Mouse (Mus musculus): ENCODE measurements at regions not wholly inside any gene's neighbourhood (a gene's known extent, or its start where the extent isn't known, plus 50 kb on each side); places are given as distances from the start of the nearest gene placed in this dataset.

- Histone ChIP-seq H3K36me3 (no peaks in the 10 kb centered on the region), H3K27ac (no peak overlapping the region), H3K9me3 (0 out of 2 replicates have a peak, but pooled peaks cover 4% of the 10 kb centered on the region), H3K4me1 (replicated peaks) (no peaks in the 10 kb centered on the region), H3K4me3 (replicated peaks) (no peak overlapping the region), H3K9ac (replicated peaks) (no peak overlapping the region), H3K4me2 (no peak overlapping the region), H3K27me3 (no peaks in the 10 kb centered on the region)
- no peak for ATAC-seq (ENCODE audit: insufficient number of reproducible peaks, insufficient read depth, low FRiP score, low TSS enrichment, low read depth)
- 40% methylated on average over 2 of the region's 2 CpGs for WGBS
Observed at GRCm38 (mm10) chr17:7597481-7597880, 212.2 kb upstream of the Unc93a2 start.

GRCm38 (mm10) chr17:7594801-7595200 lies 209.5 kb upstream of the Unc93a2 start:
- Histone ChIP-seq H3K4me1 (replicated peaks) (no peaks in the 10 kb centered on the region), H3K9me3 (0 out of 2 replicates have a peak, but pooled peaks cover 4% of the 10 kb centered on the region), H3K27ac (no peak overlapping the region), H3K36me3 (no peaks in the 10 kb centered on the region), H3K4me2 (no peak overlapping the region), H3K9ac (replicated peaks) (no peak overlapping the region), H3K4me3 (replicated peaks) (no peak overlapping the region), H3K27me3 (no peaks in the 10 kb centered on the region)
- no peak for ATAC-seq (ENCODE audit: insufficient number of reproducible peaks, insufficient read depth, low FRiP score, low TSS enrichment, low read depth)
- 64% methylated on average over 3 of the region's 3 CpGs for WGBS

GRCm38 (mm10) chr17:7592491-7592890 lies 207.2 kb upstream of the Unc93a2 start:
- H3K27ac ChIP-seq = no peak overlapping the region
- no peaks in the 10 kb centered on the region for H3K36me3 ChIP-seq
- 0 out of 2 replicates have a peak, but pooled peaks cover 4% of the 10 kb centered on the region for H3K9me3 ChIP-seq
- no peak overlapping the region for H3K4me3 ChIP-seq (replicated peaks)
- H3K9ac ChIP-seq (replicated peaks) = no peak overlapping the region
- H3K27me3 ChIP-seq = no peaks in the 10 kb centered on the region
- ATAC-seq (ENCODE audit: insufficient number of reproducible peaks, insufficient read depth, low FRiP score, low TSS enrichment, low read depth) = no peak
- no peaks in the 10 kb centered on the region for H3K4me1 ChIP-seq (replicated peaks)
- 85% methylated on average over 4 of the region's 4 CpGs for WGBS
- no peak overlapping the region for H3K4me2 ChIP-seq

GRCm38 (mm10) chr17:7582866-7583398 lies 197.7 kb upstream of the Unc93a2 start:
- H3K9ac ChIP-seq (replicated peaks) = no peak overlapping the region
- H3K4me3 ChIP-seq (replicated peaks) = no peak overlapping the region
- no peaks in the 10 kb centered on the region for H3K4me1 ChIP-seq (replicated peaks)
- 78% methylated on average over 4 of the region's 4 CpGs for WGBS
- no peaks in the 10 kb centered on the region for H3K9me3 ChIP-seq
- H3K27me3 ChIP-seq = no peaks in the 10 kb centered on the region
- ATAC-seq (ENCODE audit: insufficient number of reproducible peaks, insufficient read depth, low FRiP score, low TSS enrichment, low read depth) = no peak
- H3K27ac ChIP-seq = no peak overlapping the region
- H3K4me2 ChIP-seq = no peak overlapping the region
- no peaks in the 10 kb centered on the region for H3K36me3 ChIP-seq

GRCm38 (mm10) chr17:7579031-7579430 lies 193.8 kb upstream of the Unc93a2 start:
- Histone ChIP-seq H3K9me3 (no peaks in the 10 kb centered on the region), H3K4me2 (no peak overlapping the region), H3K27me3 (no peaks in the 10 kb centered on the region), H3K4me3 (replicated peaks) (no peak overlapping the region), H3K9ac (replicated peaks) (no peak overlapping the region), H3K27ac (no peak overlapping the region), H3K4me1 (replicated peaks) (no peaks in the 10 kb centered on the region), H3K36me3 (no peaks in the 10 kb centered on the region)
- 86% methylated on average over 4 of the region's 4 CpGs for WGBS
- no peak for ATAC-seq (ENCODE audit: insufficient number of reproducible peaks, insufficient read depth, low FRiP score, low TSS enrichment, low read depth)

- H3K27ac ChIP-seq = no peak overlapping the region
- H3K9ac ChIP-seq (replicated peaks) = no peak overlapping the region
- H3K36me3 ChIP-seq = no peaks in the 10 kb centered on the region
- WGBS = 90% methylated on average over 8 of the region's 8 CpGs
- ATAC-seq (ENCODE audit: insufficient number of reproducible peaks, insufficient read depth, low FRiP score, low TSS enrichment, low read depth) = no peak
- H3K4me1 ChIP-seq (replicated peaks) = no peaks in the 10 kb centered on the region
- no peak overlapping the region for H3K4me2 ChIP-seq
- H3K9me3 ChIP-seq = no peaks in the 10 kb centered on the region
- no peak overlapping the region for H3K4me3 ChIP-seq (replicated peaks)
- no peaks in the 10 kb centered on the region for H3K27me3 ChIP-seq
Observed at GRCm38 (mm10) chr17:7578003-7578402, 192.7 kb upstream of the Unc93a2 start.

- ATAC-seq (ENCODE audit: insufficient number of reproducible peaks, insufficient read depth, low FRiP score, low TSS enrichment, low read depth) = no peak
- H3K4me3 ChIP-seq (replicated peaks) = no peak overlapping the region
- 80% methylated on average over 4 of the region's 4 CpGs for WGBS
- no peak overlapping the region for H3K9ac ChIP-seq (replicated peaks)
- H3K4me1 ChIP-seq (replicated peaks) = no peaks in the 10 kb centered on the region
- no peak overlapping the region for H3K27ac ChIP-seq
- H3K27me3 ChIP-seq = no peaks in the 10 kb centered on the region
- no peaks in the 10 kb centered on the region for H3K36me3 ChIP-seq
- no peaks in the 10 kb centered on the region for H3K9me3 ChIP-seq
- no peak overlapping the region for H3K4me2 ChIP-seq
Observed at GRCm38 (mm10) chr17:7577227-7577626, 192.0 kb upstream of the Unc93a2 start.

GRCm38 (mm10) chr17:7571481-7571880 lies 186.2 kb upstream of the Unc93a2 start:
- Histone ChIP-seq H3K9ac (replicated peaks) (no peak overlapping the region), H3K4me2 (no peak overlapping the region), H3K27ac (no peak overlapping the region), H3K4me1 (replicated peaks) (no peaks in the 10 kb centered on the region), H3K9me3 (no peaks in the 10 kb centered on the region), H3K4me3 (replicated peaks) (no peak overlapping the region), H3K36me3 (no peaks in the 10 kb centered on the region), H3K27me3 (no peaks in the 10 kb centered on the region)
- ATAC-seq (ENCODE audit: insufficient number of reproducible peaks, insufficient read depth, low FRiP score, low TSS enrichment, low read depth) = no peak
- 92% methylated on average over 3 of the region's 3 CpGs for WGBS

- no peaks in the 10 kb centered on the region for H3K27me3 ChIP-seq
- H3K9ac ChIP-seq (replicated peaks) = no peak overlapping the region
- WGBS = 91% methylated on average over 5 of the region's 5 CpGs
- H3K4me1 ChIP-seq (replicated peaks) = peaks cover 3% of the 10 kb centered on the region; the same call in 1 of the 2 replicates
- H3K27ac ChIP-seq = no peak overlapping the region
- no peaks in the 10 kb centered on the region for H3K9me3 ChIP-seq
- no peaks in the 10 kb centered on the region for H3K36me3 ChIP-seq
- no peak for ATAC-seq (ENCODE audit: insufficient number of reproducible peaks, insufficient read depth, low FRiP score, low TSS enrichment, low read depth)
- H3K4me3 ChIP-seq (replicated peaks) = no peak overlapping the region
- H3K4me2 ChIP-seq = no peak overlapping the region
Observed at GRCm38 (mm10) chr17:7568482-7568881, 183.2 kb upstream of the Unc93a2 start.

- Histone ChIP-seq H3K9ac (replicated peaks) (no peak overlapping the region), H3K4me1 (replicated peaks) (peaks cover 3% of the 10 kb centered on the region; the same call in 1 of the 2 replicates), H3K36me3 (no peaks in the 10 kb centered on the region), H3K4me3 (replicated peaks) (no peak overlapping the region), H3K27me3 (no peaks in the 10 kb centered on the region; the same call in 1 of the 2 replicates), H3K4me2 (no peak overlapping the region), H3K9me3 (no peaks in the 10 kb centered on the region), H3K27ac (no peak overlapping the region)
- WGBS = 81% methylated on average over 2 of the region's 2 CpGs
- no peak for ATAC-seq (ENCODE audit: insufficient number of reproducible peaks, insufficient read depth, low FRiP score, low TSS enrichment, low read depth)
Observed at GRCm38 (mm10) chr17:7565771-7566170, 180.5 kb upstream of the Unc93a2 start.

- Histone ChIP-seq H3K9me3 (no peaks in the 10 kb centered on the region), H3K4me3 (replicated peaks) (no peak overlapping the region), H3K27me3 (no peaks in the 10 kb centered on the region; the same call in 1 of the 2 replicates), H3K9ac (replicated peaks) (no peak overlapping the region), H3K4me2 (no peak overlapping the region), H3K27ac (no peak overlapping the region), H3K36me3 (no peaks in the 10 kb centered on the region), H3K4me1 (replicated peaks) (peaks cover 3% of the 10 kb centered on the region; the same call in 1 of the 2 replicates)
- no peak for ATAC-seq (ENCODE audit: insufficient number of reproducible peaks, insufficient read depth, low FRiP score, low TSS enrichment, low read depth)
- 39% methylated on average over 8 of the region's 8 CpGs for WGBS
Observed at GRCm38 (mm10) chr17:7562940-7563339, 177.7 kb upstream of the Unc93a2 start.

- Histone ChIP-seq H3K27me3 (no peaks in the 10 kb centered on the region), H3K4me3 (replicated peaks) (no peak overlapping the region), H3K4me2 (no peak overlapping the region), H3K9me3 (no peaks in the 10 kb centered on the region), H3K4me1 (replicated peaks) (no peaks in the 10 kb centered on the region), H3K27ac (no peak overlapping the region), H3K36me3 (no peaks in the 10 kb centered on the region), H3K9ac (replicated peaks) (no peak overlapping the region)
- WGBS = 88% methylated on average over 2 of the region's 2 CpGs
- ATAC-seq (ENCODE audit: insufficient number of reproducible peaks, insufficient read depth, low FRiP score, low TSS enrichment, low read depth) = no peak
Observed at GRCm38 (mm10) chr17:7548456-7548855, 163.2 kb upstream of the Unc93a2 start.

All from limb, embryonic 12.5 days (tissue).